Mouse (Mus musculus): ENCODE data around the gene Dlk1.
"Not testable (repeated sequence)": the region's sequence is repeated elsewhere in the genome, so short reads cannot be mapped to it uniquely, and the experiment has no call there.

Gene Dlk1

DNA sequence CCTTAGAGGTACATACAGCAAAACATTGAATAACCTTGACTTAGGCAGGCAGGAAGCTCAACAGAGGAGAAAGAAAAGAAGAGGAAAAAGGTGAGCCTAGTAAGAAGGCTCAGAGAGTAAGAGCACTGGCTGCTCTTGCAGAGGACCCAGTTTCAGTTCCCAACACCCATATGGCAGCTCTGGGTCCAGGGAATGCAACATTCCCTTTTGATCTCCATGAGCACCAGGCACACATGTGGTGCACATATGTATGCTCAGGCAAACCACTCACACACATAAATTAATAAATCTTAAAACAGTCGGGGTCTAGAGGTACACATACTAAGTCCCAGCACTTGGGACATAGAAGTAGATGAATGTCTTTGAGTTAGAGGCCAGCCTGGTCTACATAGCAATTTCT, 33.9 kb downstream of the Dlk1 start:
- DNase-seq: not testable (repeated sequence)

DNA sequence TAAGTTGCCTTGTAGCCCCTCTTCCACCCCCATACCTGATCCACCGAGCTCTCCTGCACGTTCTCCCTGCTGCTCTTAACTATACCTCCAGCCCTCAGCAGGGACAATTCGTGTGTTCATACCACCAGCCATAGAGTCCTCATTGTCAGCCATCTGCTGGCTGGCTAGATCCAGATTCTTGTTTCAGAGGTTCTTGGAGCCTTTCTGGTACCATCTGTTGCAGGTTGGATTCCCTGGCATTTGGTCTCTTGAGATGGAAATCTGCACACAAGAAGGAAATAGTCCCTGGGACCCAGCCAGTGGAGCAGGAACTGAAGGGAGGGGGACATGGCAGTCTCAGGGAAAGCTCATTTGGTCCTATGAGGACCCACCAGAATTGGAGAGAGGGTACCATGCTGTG, 39.1 kb downstream of the Dlk1 start:
- no peak for DNase-seq

DNA sequence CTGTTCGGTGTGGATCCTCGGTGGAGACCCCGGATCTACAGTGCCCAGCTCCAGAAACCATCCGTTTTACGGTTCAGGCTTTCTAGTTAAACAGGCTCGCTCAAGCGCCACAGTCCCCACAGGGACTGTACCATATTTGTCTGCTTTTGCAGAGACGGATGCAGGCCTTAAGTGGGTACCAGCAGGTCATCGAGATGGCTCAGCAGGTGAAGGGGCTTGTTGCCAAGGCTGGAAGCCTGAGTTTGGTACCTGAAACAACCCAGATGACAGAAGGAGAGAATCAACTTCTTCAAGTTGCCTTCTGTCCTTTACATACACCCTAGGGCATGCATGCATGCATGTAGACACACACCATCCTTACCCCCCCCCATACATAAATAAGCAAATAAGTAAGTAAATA, 40.8 kb downstream of the Dlk1 start:
- no peak for DNase-seq

DNA sequence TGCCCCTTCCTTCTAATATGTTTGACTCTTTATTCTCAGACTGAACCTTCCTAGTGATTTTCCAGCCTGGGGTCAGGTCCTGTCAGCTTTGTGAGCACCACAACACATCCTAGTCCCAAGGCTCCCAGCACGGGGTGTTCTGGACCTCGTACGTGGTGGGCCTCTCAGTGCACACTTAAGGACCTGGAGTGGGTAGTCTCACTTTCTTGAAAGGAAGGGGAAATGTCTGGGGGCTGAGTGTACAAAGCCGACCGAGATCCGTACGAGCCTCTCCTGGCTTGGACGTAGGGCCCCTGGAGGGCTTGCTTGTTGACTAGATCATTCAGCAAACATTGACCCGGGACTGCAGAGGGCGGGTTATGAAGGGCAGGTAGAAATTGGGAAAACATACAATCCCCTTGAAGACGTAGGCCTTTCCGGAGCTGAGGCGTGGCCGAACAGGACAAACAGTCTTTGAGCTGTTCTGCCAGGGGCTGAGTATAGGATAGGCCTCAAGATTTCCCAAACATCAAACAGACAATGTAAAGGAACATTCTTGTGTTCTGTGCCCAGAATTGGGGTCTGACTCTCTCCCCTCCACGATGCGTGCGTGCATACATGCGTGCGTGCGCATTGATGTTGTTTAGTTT, 42.5 kb downstream of the Dlk1 start:
- DNase-seq: no peak

DNA sequence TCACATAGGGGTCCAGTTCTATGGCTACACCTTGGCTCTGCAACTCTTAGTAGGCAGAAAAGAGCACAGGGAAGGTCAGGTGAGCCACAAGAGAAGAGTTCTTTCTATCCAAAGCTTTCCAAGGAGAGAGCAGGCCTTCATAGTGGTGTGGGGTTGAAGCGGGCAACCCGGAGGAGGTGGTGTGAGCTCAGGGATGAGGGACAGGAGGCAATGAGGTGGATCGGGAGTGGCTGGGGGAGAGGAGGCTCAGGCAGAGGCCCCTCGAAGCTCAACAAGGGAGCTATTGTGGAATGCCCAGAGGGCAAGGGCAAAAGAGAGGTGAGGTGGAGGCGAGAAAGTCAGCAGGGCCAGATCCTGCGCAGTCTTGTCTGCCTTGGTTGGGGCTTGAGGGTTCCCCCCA, 43.8 kb downstream of the Dlk1 start:
- no peak for DNase-seq

DNA sequence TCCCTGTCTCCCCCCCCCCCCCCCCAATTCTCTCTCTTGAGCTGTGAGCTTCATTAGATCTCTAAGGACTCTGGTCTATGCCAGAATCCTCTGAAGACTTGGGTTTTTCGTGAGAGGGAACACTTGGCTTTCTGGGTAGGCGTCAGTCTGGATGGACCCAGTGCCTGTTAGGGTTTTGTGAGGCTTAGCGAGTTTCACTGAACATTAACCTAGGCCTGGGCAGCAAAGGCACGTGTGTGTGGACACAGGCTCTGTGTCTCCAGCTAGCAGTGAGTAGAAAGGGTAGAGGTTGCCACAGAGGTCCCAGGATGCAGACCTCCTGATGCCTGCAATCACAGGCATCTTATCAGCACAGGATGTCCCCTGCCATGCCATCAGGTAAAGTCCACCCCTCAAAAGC, 48.4 kb downstream of the Dlk1 start:
- peak; percentile 2 for DNase-seq

DNA sequence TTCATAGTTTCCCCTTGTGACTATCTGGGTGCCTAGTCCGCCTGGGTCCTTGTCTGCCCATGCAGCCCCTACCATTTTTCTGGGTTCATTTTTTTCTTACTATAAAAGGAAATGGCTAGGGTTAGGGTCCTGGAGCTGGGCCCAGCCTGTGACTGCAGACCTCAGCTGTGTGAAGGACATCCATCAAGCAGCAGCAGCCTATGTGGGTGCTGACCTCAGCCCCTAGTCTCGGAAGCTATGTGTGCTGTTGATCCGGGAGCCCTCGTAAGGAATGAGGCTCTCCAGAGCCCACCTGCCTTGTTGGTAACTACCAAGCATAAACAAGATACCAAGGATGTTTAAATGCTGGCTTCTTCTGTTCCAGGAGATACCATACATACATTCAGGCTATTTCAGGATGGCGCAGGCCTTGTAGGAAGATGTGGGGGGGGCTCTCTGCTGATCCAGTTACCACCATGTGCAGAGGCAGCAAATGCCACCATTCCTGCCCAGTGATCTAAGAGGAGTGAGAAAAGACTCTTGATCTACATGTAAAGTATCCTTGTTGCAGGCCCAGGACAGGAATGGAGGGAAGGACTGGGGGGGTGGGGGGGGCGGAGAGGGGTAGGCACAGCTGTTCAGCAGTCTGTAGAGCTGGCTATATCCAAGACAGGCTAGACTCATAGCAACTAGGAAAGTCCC, 49.9 kb downstream of the Dlk1 start:
- no peak for DNase-seq

DNA sequence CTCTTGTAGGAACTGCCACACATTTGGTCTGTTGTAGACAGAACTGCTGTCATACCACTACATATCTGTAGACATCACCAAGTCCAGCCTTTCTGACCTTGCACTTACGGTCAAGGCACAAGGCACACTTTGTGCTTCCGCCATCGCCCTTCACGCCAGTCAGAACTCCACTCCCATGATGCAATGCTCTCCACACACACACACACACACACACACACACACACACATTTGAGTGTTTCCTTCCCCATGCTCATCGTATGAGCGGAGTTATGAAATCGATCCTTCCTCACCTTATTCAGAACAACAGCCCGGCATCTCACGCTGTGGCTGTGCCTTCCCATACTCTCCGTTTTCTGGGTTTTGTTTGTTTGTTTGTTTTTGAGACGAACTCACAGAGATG, 55.1 kb downstream of the Dlk1 start:
- no peak for DNase-seq

DNA sequence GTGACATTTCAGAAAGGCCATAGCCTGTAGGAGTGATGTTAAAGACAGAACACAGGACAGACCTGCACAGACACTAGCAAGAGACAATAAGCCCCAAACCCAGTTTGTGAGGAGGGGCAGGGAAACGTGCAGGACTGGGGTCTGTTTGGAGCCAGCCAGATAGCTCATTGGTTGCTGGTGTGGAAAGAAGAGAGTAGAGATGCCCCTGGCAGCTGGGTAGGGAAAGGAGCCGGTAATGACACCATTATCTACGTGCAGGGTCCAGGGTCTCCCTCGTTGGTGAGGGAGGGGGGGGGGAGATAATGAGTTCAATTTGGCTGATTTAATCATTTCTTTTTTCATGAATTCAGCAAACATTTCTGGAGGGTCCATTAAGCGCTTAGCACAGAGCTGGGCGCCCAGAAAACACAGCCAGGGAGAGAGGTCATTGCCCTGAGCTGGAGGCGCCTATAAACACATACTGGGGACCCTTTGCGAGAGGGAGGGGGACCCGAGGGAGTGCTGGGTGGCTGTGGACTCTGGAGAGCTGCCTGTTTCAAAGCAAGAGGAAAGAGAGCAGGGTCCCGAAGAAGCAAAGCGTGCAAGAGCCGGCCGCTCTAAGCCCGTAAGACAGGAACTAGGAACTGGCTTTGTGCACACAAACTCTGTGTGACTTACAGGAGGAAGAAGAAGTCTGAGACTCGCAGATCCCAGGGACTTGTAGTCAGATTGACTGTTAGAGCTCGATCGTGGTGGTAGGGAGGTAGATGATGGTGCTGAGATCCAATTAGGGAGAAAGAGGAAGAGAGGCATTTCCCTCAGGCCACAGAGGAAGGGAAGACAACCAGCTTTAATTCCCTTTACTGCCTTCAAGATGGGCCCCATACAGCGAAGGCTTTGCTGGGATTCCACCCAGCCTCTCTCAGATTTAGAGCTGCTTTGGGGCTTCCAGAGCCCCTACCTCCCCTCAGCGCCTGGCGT, 56.2 kb downstream of the Dlk1 start:
- no peak for DNase-seq

DNA sequence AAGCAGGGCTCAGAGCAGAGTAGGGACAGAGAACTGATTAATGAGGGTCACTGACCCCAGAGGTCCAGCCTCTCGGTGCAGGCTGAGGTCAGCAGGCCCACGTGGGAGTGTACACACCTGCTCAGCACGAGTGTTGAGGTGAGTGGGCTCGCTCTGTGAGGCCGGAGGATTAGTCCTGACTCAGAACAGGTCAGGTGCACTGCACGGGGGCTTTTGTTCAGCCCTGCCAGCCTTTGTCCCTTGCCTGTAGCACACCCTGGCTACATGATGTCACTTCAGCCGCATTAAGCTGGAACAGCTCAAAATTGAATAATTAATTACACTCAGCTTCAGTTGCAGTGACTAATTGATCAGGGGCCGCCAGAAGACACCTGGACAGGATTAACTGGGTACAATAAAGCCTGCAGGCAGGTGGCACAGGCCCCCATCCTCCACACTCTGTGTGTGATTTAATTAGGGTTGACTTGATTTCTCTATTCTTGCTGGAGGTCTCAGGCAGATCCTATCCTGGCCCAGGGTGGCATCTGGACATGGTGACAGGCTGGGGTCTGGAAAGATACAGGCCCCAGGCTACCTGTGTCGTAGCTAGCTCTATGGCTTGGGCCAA, 57.0 kb downstream of the Dlk1 start:
- no peak for DNase-seq

DNA sequence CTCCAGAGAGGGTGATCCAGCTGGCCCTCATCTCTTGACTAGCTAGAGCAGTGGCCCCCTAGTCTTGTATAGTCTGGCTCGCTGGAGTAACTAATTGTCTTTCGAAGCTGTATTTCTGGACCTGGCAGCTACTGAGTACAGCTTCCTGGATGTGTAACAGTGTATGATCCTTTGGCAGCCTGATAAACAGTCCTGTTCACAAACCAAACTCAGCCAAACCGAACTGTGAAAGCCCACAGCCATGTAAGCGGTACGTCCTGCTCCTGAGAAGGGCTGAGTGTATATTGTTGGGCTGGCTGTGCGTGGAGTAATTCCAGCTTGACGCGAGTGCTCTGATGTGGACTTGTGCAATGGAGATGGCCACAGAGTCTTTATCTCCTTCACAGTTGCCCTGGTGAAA, 57.6 kb downstream of the Dlk1 start:
- DNase-seq: no peak

DNA sequence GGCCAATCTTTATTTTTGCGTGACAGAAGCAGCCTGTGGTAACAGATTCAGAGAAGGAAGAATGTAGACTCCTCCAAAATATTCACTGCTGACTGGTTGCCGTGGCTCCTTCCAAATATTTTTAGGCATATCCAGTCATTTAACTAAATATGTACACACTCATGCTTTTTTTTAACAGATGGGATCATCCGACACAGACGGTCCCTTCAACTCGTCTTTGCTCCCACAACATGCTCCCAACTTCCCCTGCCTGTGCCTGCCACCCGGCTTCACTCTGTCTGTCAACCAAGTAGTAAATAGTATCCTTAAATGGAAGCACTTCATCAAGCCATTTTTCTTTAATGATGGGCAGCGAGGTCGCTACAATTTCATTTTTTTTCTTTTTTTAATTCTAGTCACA, 58.8 kb downstream of the Dlk1 start:
- no peak for DNase-seq

DNA sequence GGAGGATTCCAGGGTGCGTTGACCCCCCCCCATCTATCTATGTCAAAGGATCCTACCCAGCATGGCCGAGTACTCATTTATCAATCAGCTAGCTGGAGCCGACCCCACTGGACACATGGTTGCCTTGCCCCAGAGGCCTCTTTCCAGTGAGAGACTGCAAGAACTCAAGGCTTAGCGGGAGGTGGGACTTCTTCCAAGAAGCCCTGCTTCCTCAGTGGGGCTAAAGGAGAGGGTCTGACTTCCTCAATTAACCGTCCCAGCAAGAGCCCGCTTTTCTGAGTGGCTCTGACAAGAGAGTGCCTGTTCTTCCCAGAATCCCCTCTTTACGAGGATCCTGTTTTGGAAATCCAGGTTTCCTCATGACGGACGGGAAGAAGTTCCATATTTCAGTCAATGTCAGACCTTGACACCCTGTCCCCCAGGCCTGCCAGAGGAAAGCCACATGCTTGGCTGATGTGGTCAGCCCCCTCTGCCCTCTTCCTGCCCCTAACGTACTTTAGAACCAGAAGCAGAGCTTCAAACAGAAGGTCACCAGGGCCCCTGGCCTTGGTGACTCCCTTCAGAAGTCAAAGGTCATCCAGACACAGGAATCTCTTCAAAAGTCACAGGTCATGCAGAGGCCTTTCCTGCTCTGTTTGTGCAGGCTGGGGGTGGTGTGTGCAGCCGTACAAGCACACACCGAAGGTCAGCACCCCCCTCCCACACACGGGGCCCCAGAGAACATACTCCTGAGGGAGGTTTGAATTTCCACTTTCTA, 59.7 kb downstream of the Dlk1 start:
- no peak for DNase-seq
